24 mouse cellular contexts compared by ENCODE assay signal in genomic region chr3:131190239-131190638, GRCm38 (mm10).
DNase-seq lines count a peak whose midpoint lies in the region; ATAC-seq and TF ChIP-seq lines count a peak whose summit lies in the region.
"Had no signal": no experiment of that assay in that cellular context is flagged by ENCODE, and none has a peak within 500 bp of the region (broad histone marks: within the 10 kb centered on the region; RNA-seq: fewer than 3 reads in every experiment).

No protein-coding gene starts in this region.

- H3K4me2 ChIP-seq in forebrain, embryonic 16.5 days (ENCODE audit: low read length), result no peak overlapping the region
- H3K4me2 ChIP-seq in forebrain, embryonic 14.5 days (ENCODE audit: low read length), result no peak overlapping the region
- peak overlapping the region; percentile 32 for H3K4me2 ChIP-seq in lung, embryonic 14.5 days
- peak overlapping the region; percentile 22; the same call in 1 of the 2 replicates for H3K4me2 ChIP-seq in intestine, postnatal 0 days (replicated peaks; ENCODE audit: low read depth)
- H3K4me2 ChIP-seq: heart, embryonic 15.5 days; kidney, embryonic 15.5 days; neural tube, embryonic 15.5 days had no signal

- no peaks in the 10 kb centered on the region for H3K9me3 ChIP-seq in forebrain, embryonic 16.5 days (ENCODE audit: control insufficient read depth, low read length)
- no peaks in the 10 kb centered on the region for H3K9me3 ChIP-seq in forebrain, embryonic 14.5 days (replicated peaks; ENCODE audit: control insufficient read depth, low read length)
- no peaks in the 10 kb centered on the region for H3K9me3 ChIP-seq in lung, embryonic 14.5 days (ENCODE audit: low read depth, low read length)
- no peaks in the 10 kb centered on the region for H3K9me3 ChIP-seq in embryonic facial prominence, embryonic 10.5 days
- no peaks in the 10 kb centered on the region for H3K9me3 ChIP-seq in intestine, postnatal 0 days (ENCODE audit: control insufficient read depth)
- H3K9me3 ChIP-seq: heart, embryonic 15.5 days; kidney, embryonic 15.5 days; neural tube, embryonic 15.5 days had no signal

- H3K27ac ChIP-seq in forebrain, embryonic 16.5 days (ENCODE audit: low read length), result no peak overlapping the region
- H3K27ac ChIP-seq in forebrain, embryonic 14.5 days (ENCODE audit: low read depth, low read length), result no peak overlapping the region
- peak overlapping the region; percentile 71; the same call in 1 of the 2 replicates for H3K27ac ChIP-seq in lung, embryonic 14.5 days (ENCODE audit: low read depth)
- H3K27ac ChIP-seq in embryonic facial prominence, embryonic 10.5 days (replicated peaks), result peak overlapping the region; percentile 20; the same call in 1 of the 2 replicates
- H3K27ac ChIP-seq in intestine, postnatal 0 days (ENCODE audit: low read depth, low read length), result no peak overlapping the region
- H3K27ac ChIP-seq: heart, embryonic 15.5 days; kidney, embryonic 15.5 days; left cerebral cortex, adult 2 months; neural tube, embryonic 15.5 days had no signal

- 43% methylated on average over 11 of the region's 11 CpGs for WGBS in forebrain, embryonic 16.5 days
- 67% methylated on average over 11 of the region's 11 CpGs for WGBS in forebrain, embryonic 14.5 days
- WGBS in lung, embryonic 14.5 days, result 19% methylated on average over 11 of the region's 11 CpGs
- 60% methylated on average over 11 of the region's 11 CpGs for WGBS in embryonic facial prominence, embryonic 10.5 days
- WGBS in intestine, postnatal 0 days, result 35% methylated on average over 11 of the region's 11 CpGs

- no peaks in the 10 kb centered on the region for H3K27me3 ChIP-seq in forebrain, embryonic 16.5 days (replicated peaks; ENCODE audit: control insufficient read depth, insufficient read depth, low read length)
- no peaks in the 10 kb centered on the region for H3K27me3 ChIP-seq in forebrain, embryonic 14.5 days (replicated peaks; ENCODE audit: control insufficient read depth, insufficient read depth, low read length)
- H3K27me3 ChIP-seq in lung, embryonic 14.5 days (ENCODE audit: insufficient read depth, low read length), result no peaks in the 10 kb centered on the region
- H3K27me3 ChIP-seq in embryonic facial prominence, embryonic 10.5 days (replicated peaks; ENCODE audit: low read depth, poor library complexity, severe bottlenecking), result no peaks in the 10 kb centered on the region
- H3K27me3 ChIP-seq in intestine, postnatal 0 days (replicated peaks; ENCODE audit: control insufficient read depth, insufficient read depth, low read length), result no peaks in the 10 kb centered on the region
- H3K27me3 ChIP-seq: heart, embryonic 15.5 days; kidney, embryonic 15.5 days; neural tube, embryonic 15.5 days had no signal

- peak; percentile 26; the same call in 1 of the 2 replicates for ATAC-seq in forebrain, embryonic 16.5 days
- no peak for ATAC-seq in forebrain, embryonic 14.5 days
- ATAC-seq in lung, embryonic 14.5 days (ENCODE audit: insufficient read depth), result peak; percentile 68; the same call in 1 of the 2 replicates
- no peak for ATAC-seq in intestine, postnatal 0 days
- ATAC-seq: inflammation-experienced regulatory T-cells, adult 6 months; lung, postnatal 0 days had no signal

- no peak overlapping the region for H3K4me3 ChIP-seq in forebrain, embryonic 16.5 days (replicated peaks; ENCODE audit: low read length)
- H3K4me3 ChIP-seq in forebrain, embryonic 14.5 days (ENCODE audit: low read depth, low read length), result no peak overlapping the region
- no peak overlapping the region; the same call in 1 of the 2 replicates for H3K4me3 ChIP-seq in lung, embryonic 14.5 days (ENCODE audit: low read depth, low read length)
- no peak overlapping the region for H3K4me3 ChIP-seq in embryonic facial prominence, embryonic 10.5 days
- no peak overlapping the region for H3K4me3 ChIP-seq in intestine, postnatal 0 days (ENCODE audit: low read depth, low read length)
- H3K4me3 ChIP-seq: erythroblast, embryonic 14.5 days; heart, embryonic 15.5 days; kidney, embryonic 15.5 days; left cerebral cortex, adult 2 months; neural tube, embryonic 15.5 days had no signal

- no peaks in the 10 kb centered on the region for H3K4me1 ChIP-seq in forebrain, embryonic 16.5 days (replicated peaks; ENCODE audit: control insufficient read depth, insufficient read depth, low read length)
- no peaks in the 10 kb centered on the region for H3K4me1 ChIP-seq in forebrain, embryonic 14.5 days (ENCODE audit: control insufficient read depth, insufficient read depth, low read length)
- no peaks in the 10 kb centered on the region for H3K4me1 ChIP-seq in lung, embryonic 14.5 days (ENCODE audit: insufficient read depth)
- peaks cover 42% of the 10 kb centered on the region for H3K4me1 ChIP-seq in embryonic facial prominence, embryonic 10.5 days
- no peaks in the 10 kb centered on the region for H3K4me1 ChIP-seq in intestine, postnatal 0 days (replicated peaks; ENCODE audit: control insufficient read depth, insufficient read depth, low read length)
- H3K4me1 ChIP-seq: heart, embryonic 15.5 days; neural tube, embryonic 15.5 days had no signal

- H3K36me3 ChIP-seq in forebrain, embryonic 16.5 days (ENCODE audit: control insufficient read depth, insufficient read depth), result no peaks in the 10 kb centered on the region
- H3K36me3 ChIP-seq in forebrain, embryonic 14.5 days (ENCODE audit: control insufficient read depth, insufficient read depth, low read length), result peaks cover 6% of the 10 kb centered on the region; the same call in 1 of the 2 replicates
- peaks cover 3% of the 10 kb centered on the region; the same call in 1 of the 2 replicates for H3K36me3 ChIP-seq in lung, embryonic 14.5 days (ENCODE audit: insufficient read depth)
- H3K36me3 ChIP-seq in embryonic facial prominence, embryonic 10.5 days (replicated peaks), result peaks cover 51% of the 10 kb centered on the region
- no peaks in the 10 kb centered on the region for H3K36me3 ChIP-seq in intestine, postnatal 0 days (ENCODE audit: control insufficient read depth, insufficient read depth)
- H3K36me3 ChIP-seq: G1E; heart, embryonic 15.5 days; kidney, embryonic 15.5 days; neural tube, embryonic 15.5 days had no signal

- TF ChIP-seq CTCF in lung, embryonic 14.5 days (IDR thresholded peaks at IDR 0.05; ENCODE audit: low read depth), result no peak
- no peak for TF ChIP-seq CTCF in intestine, postnatal 0 days (IDR thresholded peaks at IDR 0.05; ENCODE audit: low read depth)

- no peak for DNase-seq in forebrain, embryonic 14.5 days (ENCODE audit: low spot score)
- DNase-seq in lung, embryonic 14.5 days, result peak; percentile 64
- no peak for DNase-seq in lung, postnatal 25 days (ENCODE audit: low spot score)
- no peak for DNase-seq in embryonic facial prominence, embryonic 10.5 days (ENCODE audit: low spot score)
- no peak for DNase-seq in liver
- DNase-seq: adrenal gland, postnatal 14 days; cerebellum, postnatal 14 days; heart, adult 18-20 months; kidney, postnatal 4 days; layer of hippocampus, adult 9-11 months; left cerebral cortex, postnatal 4 days; midbrain, embryonic 14.5 days; spleen, adult 18-20 months; thymus, postnatal 14 days had no signal

- H3K9ac ChIP-seq in forebrain, embryonic 16.5 days (replicated peaks; ENCODE audit: low read depth, low read length), result no peak overlapping the region
- no peak overlapping the region for H3K9ac ChIP-seq in forebrain, embryonic 14.5 days (ENCODE audit: low read length)
- no peak overlapping the region for H3K9ac ChIP-seq in lung, embryonic 14.5 days
- no peak overlapping the region for H3K9ac ChIP-seq in intestine, postnatal 0 days (ENCODE audit: low read depth, low read length)
- H3K9ac ChIP-seq: heart, embryonic 15.5 days; kidney, embryonic 15.5 days; neural tube, embryonic 15.5 days had no signal

Comparison
In these comparisons a context has a peak if more than half of its experiments do, and no peak if none do; other contexts are left out.
1. ATAC-seq: peak in forebrain, embryonic 16.5 days (single experiment) and lung, embryonic 14.5 days (single experiment); none in forebrain, embryonic 14.5 days (single experiment) and intestine, postnatal 0 days (single experiment).
2. H3K27ac ChIP-seq: peak in lung, embryonic 14.5 days (single experiment) and embryonic facial prominence, embryonic 10.5 days (single experiment); none in forebrain, embryonic 16.5 days (single experiment), forebrain, embryonic 14.5 days (single experiment) and intestine, postnatal 0 days (single experiment).
3. H3K4me2 ChIP-seq: peak in lung, embryonic 14.5 days (single experiment) and intestine, postnatal 0 days (single experiment); none in forebrain, embryonic 16.5 days (single experiment) and forebrain, embryonic 14.5 days (single experiment).